Mouse (Mus musculus) liver, postnatal 0 days (tissue): ENCODE data around the gene Fam189a1. TPM values are rescaled to one million over a fixed set of nuclear protein-coding genes. Genes with fewer than 3 reads are reported as not detected.

ENCODE experiments used
- ATAC-seq: fragments of 200-750 bp; cut with Nextera tagmentation; 2 replicates; pipeline ENCODE4 v1.8.0; 2017; ENCODE audit warnings: mild to moderate bottlenecking, moderate library complexity
- DNase-seq: peaks from one replicate; pipeline ENCODE4 v3.0.0-alpha.2; 2016
- H3K27ac ChIP-seq: fragments of 300-500 bp; sonication (generic); 2 replicates; pipeline ENCODE4 v1.5.1; 2014; ENCODE audit warnings: antibody characterized with exemption, moderate library complexity, mild to moderate bottlenecking, low read depth
- H3K27me3 ChIP-seq: fragments of 300-500 bp; sonication (generic); 2 replicates; pipeline ENCODE4 v1.6.1; 2014; ENCODE audit warnings: low read length, control low read depth, mixed read lengths; ENCODE audit not compliant: insufficient read depth
- H3K36me3 ChIP-seq: fragments of 300-500 bp; sonication (generic); replicated peaks from 2 replicates; pipeline ENCODE4 v1.6.1; 2014; ENCODE audit warnings: mild to moderate bottlenecking, control low read depth, low read length, moderate library complexity, mixed read lengths; ENCODE audit not compliant: insufficient read depth
- H3K4me1 ChIP-seq: fragments of 300-500 bp; sonication (generic); 2 replicates; pipeline ENCODE4 v1.6.1; 2014; ENCODE audit warnings: antibody characterized with exemption, mild to moderate bottlenecking, control low read depth; ENCODE audit not compliant: insufficient read depth
- H3K4me2 ChIP-seq: fragments of 300-500 bp; sonication (generic); 2 replicates; pipeline ENCODE4 v1.6.1; 2014; ENCODE audit warnings: low read depth, mild to moderate bottlenecking, low read length, moderate library complexity, mixed read lengths
- H3K4me3 ChIP-seq: fragments of 300-500 bp; sonication (generic); 2 replicates; pipeline ENCODE4 v1.5.1; 2014; ENCODE audit warnings: low read depth, low read length
- H3K9ac ChIP-seq: fragments of 300-500 bp; sonication (generic); replicated peaks from 2 replicates; pipeline ENCODE4 v1.6.1; 2014; ENCODE audit warnings: mild to moderate bottlenecking, moderate library complexity
- H3K9me3 ChIP-seq: fragments of 300-500 bp; sonication (generic); 2 replicates; pipeline ENCODE4 v1.6.1; 2016; ENCODE audit warnings: mild to moderate bottlenecking, control low read depth, low read length, mixed read lengths
- CTCF ChIP-seq: sonication (generic); IDR thresholded peaks from 2 replicates; pipeline ENCODE4 v1.5.1; 2016; ENCODE audit warnings: antibody characterized with exemption, low read depth
- EP300 ChIP-seq: IDR thresholded peaks from 2 replicates; pipeline ENCODE4 v1.6.1; 2016; ENCODE audit warnings: antibody characterized with exemption, low read depth, mild to moderate bottlenecking
- WGBS: fragments of 180-500 bp; shearing (Covaris S2); extraction: QIAGEN DNeasy Blood & Tissue Kit; methylation state at CpG from one replicate; pipeline ENCODE4 v1.1.7; 2014; ENCODE audit not compliant: insufficient replicate concordance; 5-methylcytosine and 5-hydroxymethylcytosine counted together
- polyA plus RNA-seq: library from polyadenylated mRNA; unstranded; fragments of >200 nt; fragmentation: Nextera tagmentation; extraction: Ambion mirVana; gene quantifications from 2 replicates; pipeline ENCODE4 v1.2.1, GENCODE M21; 2015

The Fam189a1 gene
- polyA plus RNA-seq, 1 experiment from 2014 or later, result 0.36 TPM

DNA sequence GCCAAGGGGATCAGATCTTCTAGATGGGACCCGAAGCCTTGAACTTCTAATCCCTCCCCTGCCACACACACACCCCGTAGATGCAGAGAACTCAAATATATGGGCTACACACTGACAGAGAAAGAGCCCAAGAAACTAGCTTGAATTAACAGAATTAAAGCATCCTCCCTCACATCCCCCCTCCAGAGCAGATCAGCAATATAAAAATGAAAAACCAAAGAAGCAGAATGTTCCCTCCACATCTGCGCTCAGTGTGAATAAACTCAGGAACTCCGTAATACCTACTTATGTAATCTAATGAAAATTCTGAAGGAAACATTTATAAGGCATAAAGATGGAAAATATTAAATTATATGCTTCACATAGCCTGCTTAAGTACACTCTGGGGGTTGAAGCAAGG, 80.2 kb downstream of the Fam189a1 start:
- Histone ChIP-seq H3K27me3 (no peaks in the 10 kb centered on the region), H3K9ac (no peak overlapping the region), H3K9me3 (peaks cover 2% of the 10 kb centered on the region; the same call in 1 of the 2 replicates), H3K4me2 (no peak overlapping the region), H3K4me3 (no peak overlapping the region), H3K4me1 (no peaks in the 10 kb centered on the region), H3K36me3 (no peaks in the 10 kb centered on the region), H3K27ac (no peak overlapping the region)
- no peak for ATAC-seq
- TF ChIP-seq EP300 (no peak), CTCF (no peak)
- 81% methylated on average over 4 of the region's 4 CpGs for WGBS
- DNase-seq, result no peak

DNA sequence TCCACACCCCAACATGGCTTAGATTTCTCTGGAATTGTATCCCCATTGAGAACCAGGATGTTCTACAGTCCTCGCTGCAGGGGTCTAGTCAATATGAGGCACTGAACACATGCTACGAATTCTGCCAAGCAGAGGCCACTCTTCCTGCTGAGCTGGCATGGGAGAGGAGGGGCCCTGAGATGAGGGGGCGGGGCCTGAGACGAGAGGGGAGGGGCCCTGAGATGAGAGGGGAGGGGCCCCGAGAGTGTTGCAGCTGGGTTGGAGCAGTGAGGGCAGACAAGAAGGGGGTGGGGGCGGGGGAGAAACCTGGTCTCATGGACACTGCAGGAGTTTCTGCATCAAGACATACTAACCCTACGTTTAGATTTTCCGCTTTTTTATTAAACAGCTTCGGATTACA, 82.2 kb downstream of the Fam189a1 start:
- ATAC-seq (no peak; the same call in 1 of the 2 replicates), DNase-seq (peak; percentile 37)
- Histone ChIP-seq H3K27ac (no peak overlapping the region), H3K27me3 (no peaks in the 10 kb centered on the region), H3K4me3 (no peak overlapping the region), H3K9ac (no peak overlapping the region), H3K4me1 (no peaks in the 10 kb centered on the region), H3K4me2 (no peak overlapping the region), H3K36me3 (no peaks in the 10 kb centered on the region), H3K9me3 (peaks cover 2% of the 10 kb centered on the region; the same call in 1 of the 2 replicates)
- WGBS, result 43% methylated on average over 9 of the region's 9 CpGs
- no peak for TF ChIP-seq EP300
- no peak for TF ChIP-seq CTCF

DNA sequence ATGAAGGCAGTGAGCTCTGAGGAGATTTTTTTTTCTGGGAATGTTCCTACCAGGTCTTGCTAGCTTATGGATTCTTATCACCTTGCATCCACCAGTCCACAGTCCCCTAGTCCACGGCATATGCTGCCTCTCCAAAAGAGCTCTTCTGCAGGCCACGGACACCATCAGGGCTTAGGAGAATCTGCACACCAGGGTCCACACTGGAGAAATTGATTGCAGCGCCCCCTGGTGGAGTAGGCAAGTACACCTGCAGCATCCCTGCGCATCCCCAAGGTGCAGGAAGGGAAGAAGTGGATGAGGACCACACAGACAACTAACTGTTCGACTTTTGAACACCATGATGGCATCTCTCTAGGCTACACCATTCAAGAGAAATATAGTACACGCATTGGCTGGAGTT, 82.8 kb downstream of the Fam189a1 start:
- H3K4me1 ChIP-seq, result no peaks in the 10 kb centered on the region
- 24% methylated on average over 6 of the region's 6 CpGs for WGBS
- H3K9ac ChIP-seq, result no peak overlapping the region
- no peak overlapping the region for H3K4me2 ChIP-seq
- H3K36me3 ChIP-seq, result no peaks in the 10 kb centered on the region
- H3K9me3 ChIP-seq, result peaks cover 2% of the 10 kb centered on the region; the same call in 1 of the 2 replicates
- H3K27ac ChIP-seq, result no peak overlapping the region
- TF ChIP-seq CTCF (peak; percentile 69), EP300 (no peak)
- H3K4me3 ChIP-seq, result no peak overlapping the region
- ATAC-seq, result no peak
- H3K27me3 ChIP-seq, result no peaks in the 10 kb centered on the region
- DNase-seq, result peak; percentile 53

DNA sequence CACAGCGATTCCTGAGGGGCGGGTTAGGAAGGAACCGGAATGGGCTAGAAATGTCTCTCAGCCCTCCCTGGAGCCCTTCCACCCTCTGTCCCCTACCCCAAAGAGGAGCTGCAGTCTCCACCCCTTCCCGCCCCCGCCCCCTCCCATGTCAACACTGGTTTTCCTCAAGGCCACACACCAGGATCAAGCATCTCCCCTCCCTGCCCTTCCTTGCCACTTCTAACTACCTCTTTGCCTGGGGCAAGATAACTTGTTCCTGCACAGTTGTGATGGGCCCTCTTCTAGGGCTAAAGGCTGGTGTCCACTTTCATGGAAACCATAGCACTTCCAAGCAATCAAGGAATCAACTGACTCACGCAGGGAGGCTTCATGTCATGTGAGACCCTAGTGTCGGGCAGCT, 90.2 kb downstream of the Fam189a1 start:
- H3K9me3 ChIP-seq, result no peaks in the 10 kb centered on the region
- H3K36me3 ChIP-seq, result no peaks in the 10 kb centered on the region
- H3K4me3 ChIP-seq, result no peak overlapping the region
- ATAC-seq, result no peak
- no peaks in the 10 kb centered on the region for H3K4me1 ChIP-seq
- no peaks in the 10 kb centered on the region for H3K27me3 ChIP-seq
- H3K9ac ChIP-seq, result no peak overlapping the region
- 78% methylated on average over 7 of the region's 7 CpGs for WGBS
- no peak overlapping the region for H3K4me2 ChIP-seq
- TF ChIP-seq EP300, result no peak
- TF ChIP-seq CTCF, result no peak
- no peak for DNase-seq
- H3K27ac ChIP-seq, result no peak overlapping the region

DNA sequence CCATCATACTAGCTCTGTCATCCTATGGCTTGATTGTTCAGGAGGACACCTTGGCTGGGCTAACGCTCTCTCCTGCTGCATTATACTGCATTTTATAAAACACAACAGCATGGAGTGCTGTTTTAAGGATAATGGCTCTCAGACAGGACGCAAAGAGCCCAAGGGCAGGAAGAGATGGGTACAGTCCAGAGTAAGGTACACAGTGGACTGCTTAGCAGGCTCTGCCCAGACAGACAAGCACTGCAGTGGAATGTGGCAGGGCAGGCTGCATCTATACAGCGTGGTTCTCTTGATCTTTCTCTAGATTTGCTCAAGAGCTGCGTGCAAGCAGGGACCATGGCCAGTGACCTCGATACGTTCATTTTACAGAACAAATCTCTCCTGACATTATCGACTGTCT, 90.9 kb downstream of the Fam189a1 start:
- H3K4me1 ChIP-seq, result no peaks in the 10 kb centered on the region
- no peak overlapping the region for H3K4me3 ChIP-seq
- no peak for TF ChIP-seq EP300
- no peak for TF ChIP-seq CTCF
- no peaks in the 10 kb centered on the region for H3K36me3 ChIP-seq
- no peak for DNase-seq
- WGBS, result 74% methylated on average over 7 of the region's 7 CpGs
- no peak overlapping the region for H3K9ac ChIP-seq
- H3K9me3 ChIP-seq, result no peaks in the 10 kb centered on the region
- ATAC-seq, result no peak
- no peak overlapping the region for H3K4me2 ChIP-seq
- no peaks in the 10 kb centered on the region for H3K27me3 ChIP-seq
- no peak overlapping the region for H3K27ac ChIP-seq

DNA sequence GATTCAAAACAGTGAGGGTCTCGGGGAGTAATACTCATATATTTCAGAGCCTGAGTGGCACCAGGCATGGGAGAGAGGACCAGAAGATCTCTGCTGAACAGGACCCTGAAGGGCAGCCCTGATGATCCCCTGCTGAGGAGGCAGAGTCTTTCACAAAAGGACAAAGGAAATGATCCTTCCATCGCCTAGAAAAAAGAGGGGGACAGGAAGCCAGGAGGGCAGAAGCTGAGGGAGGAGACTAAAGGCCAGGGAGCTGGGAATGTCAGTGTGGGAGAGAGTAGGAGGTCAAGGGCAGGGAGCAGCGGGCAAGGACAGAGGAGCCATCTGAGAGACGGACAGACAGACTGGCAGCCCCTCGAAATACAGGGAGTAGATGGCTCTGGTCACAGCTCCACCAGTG, 91.7 kb downstream of the Fam189a1 start:
- ATAC-seq (no peak), DNase-seq (no peak)
- no peaks in the 10 kb centered on the region for H3K4me1 ChIP-seq
- no peak overlapping the region for H3K27ac ChIP-seq
- H3K4me2 ChIP-seq, result no peak overlapping the region
- WGBS, result 37% methylated on average over 5 of the region's 5 CpGs
- H3K27me3 ChIP-seq, result no peaks in the 10 kb centered on the region
- no peak overlapping the region for H3K4me3 ChIP-seq
- H3K36me3 ChIP-seq, result no peaks in the 10 kb centered on the region
- no peak overlapping the region for H3K9ac ChIP-seq
- no peak for TF ChIP-seq CTCF
- TF ChIP-seq EP300, result no peak
- H3K9me3 ChIP-seq, result no peaks in the 10 kb centered on the region

DNA sequence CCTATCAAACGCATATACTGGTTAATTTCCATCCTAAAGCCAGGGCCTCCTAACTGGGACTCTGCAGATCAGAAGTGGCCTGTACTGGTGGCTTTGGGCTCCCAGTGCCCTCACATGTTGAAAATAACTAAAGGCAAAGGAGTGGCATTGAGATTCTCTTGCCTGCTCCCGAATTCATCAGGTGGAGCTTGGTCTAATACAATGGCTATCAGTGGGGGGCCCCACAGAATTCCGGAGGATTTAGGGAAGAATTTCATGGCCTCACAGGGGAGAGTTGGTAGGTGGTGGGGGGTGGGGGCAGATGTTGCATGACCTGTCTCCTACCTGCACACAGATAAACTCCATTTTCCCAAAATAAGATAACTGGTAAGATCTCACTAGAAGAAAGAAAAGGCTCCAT, 92.3 kb downstream of the Fam189a1 start:
- Histone ChIP-seq H3K9me3 (no peaks in the 10 kb centered on the region), H3K9ac (no peak overlapping the region), H3K27me3 (no peaks in the 10 kb centered on the region), H3K4me3 (no peak overlapping the region), H3K4me2 (no peak overlapping the region), H3K27ac (no peak overlapping the region), H3K36me3 (no peaks in the 10 kb centered on the region), H3K4me1 (no peaks in the 10 kb centered on the region)
- TF ChIP-seq CTCF (no peak), EP300 (no peak)
- ATAC-seq, result no peak
- WGBS, result 50% methylated on average over 3 of the region's 3 CpGs
- DNase-seq, result no peak
